Mouse (Mus musculus) kidney, postnatal 0 days (tissue): Measurements from ENCODE around the gene Col26a1. TPM values are rescaled to one million over a fixed set of nuclear protein-coding genes. Genes with fewer than 3 reads are reported as not detected.

Experiments
- ATAC-seq: fragments of 200-750 bp; cut with Nextera tagmentation; replicated peaks from 2 replicates; pipeline ENCODE4 v1.8.0; 2017; ENCODE audit warnings: low read depth, moderate number of reproducible peaks, moderate TSS enrichment, moderate library complexity; ENCODE audit not compliant: low FRiP score
- DNase-seq: peaks from one replicate; pipeline ENCODE4 v3.0.0-alpha.2; 2016; ENCODE audit warnings: low spot score
- H3K27ac ChIP-seq: fragments of 300-500 bp; sonication (generic); 2 replicates; pipeline ENCODE4 v1.5.1; 2014; ENCODE audit warnings: mild to moderate bottlenecking
- H3K27me3 ChIP-seq: fragments of 300-500 bp; sonication (generic); 2 replicates; pipeline ENCODE4 v1.6.1; 2014; ENCODE audit warnings: low read length, mixed read lengths; ENCODE audit not compliant: insufficient read depth
- H3K36me3 ChIP-seq: fragments of 300-500 bp; sonication (generic); 2 replicates; pipeline ENCODE4 v1.6.1; 2014; ENCODE audit warnings: low read length, mixed read lengths; ENCODE audit not compliant: insufficient read depth
- H3K4me1 ChIP-seq: fragments of 300-500 bp; sonication (generic); replicated peaks from 2 replicates; pipeline ENCODE4 v1.6.1; 2014; ENCODE audit warnings: antibody characterized with exemption, low read length, mixed read lengths; ENCODE audit not compliant: insufficient read depth
- H3K4me2 ChIP-seq: fragments of 300-500 bp; sonication (generic); 2 replicates; pipeline ENCODE4 v1.6.1; 2014; ENCODE audit warnings: mild to moderate bottlenecking, low read length, moderate library complexity, mixed read lengths
- H3K4me3 ChIP-seq: fragments of 300-500 bp; sonication (generic); replicated peaks from 2 replicates; pipeline ENCODE4 v1.5.1; 2014; ENCODE audit warnings: low read depth, low read length
- H3K9ac ChIP-seq: fragments of 300-500 bp; sonication (generic); 2 replicates; pipeline ENCODE4 v1.6.1; 2014; ENCODE audit warnings: low read depth, low read length
- H3K9me3 ChIP-seq: fragments of 300-500 bp; sonication (generic); replicated peaks from 2 replicates; pipeline ENCODE4 v1.6.1; 2016; ENCODE audit warnings: low read length, inconsistent platforms, mixed read lengths
- CTCF ChIP-seq: IDR thresholded peaks from 2 replicates; pipeline ENCODE4 v1.5.1; 2016; ENCODE audit warnings: antibody characterized with exemption, low read depth, mild to moderate bottlenecking, moderate library complexity
- WGBS: fragments of 180-500 bp; shearing (Covaris S2); extraction: QIAGEN DNeasy Blood & Tissue Kit; methylation state at CpG from one replicate; pipeline ENCODE4 v1.1.7; 2014; 5-methylcytosine and 5-hydroxymethylcytosine counted together
- polyA plus RNA-seq: library from polyadenylated mRNA; unstranded; fragments of >200 nt; fragmentation: Nextera tagmentation; extraction: Ambion mirVana; gene quantifications from 2 replicates; pipeline ENCODE4 v1.2.1, GENCODE M21; 2015

Col26a1 gene
- polyA plus RNA-seq, 1 experiment from 2014 or later: 47.1 TPM

- no peaks in the 10 kb centered on the region for H3K4me1 ChIP-seq
- ATAC-seq (no peak), DNase-seq (no peak)
- no peak overlapping the region for H3K9ac ChIP-seq
- H3K27me3 ChIP-seq: no peaks in the 10 kb centered on the region
- no peaks in the 10 kb centered on the region for H3K36me3 ChIP-seq
- no peak overlapping the region for H3K4me2 ChIP-seq
- 60% methylated on average over 7 of the region's 7 CpGs for WGBS
- H3K9me3 ChIP-seq: no peaks in the 10 kb centered on the region
- H3K27ac ChIP-seq: no peak overlapping the region
- no peak for TF ChIP-seq CTCF
- no peak overlapping the region for H3K4me3 ChIP-seq
These were observed 189.6 kb downstream of the Col26a1 start for GRCm38 (mm10) chr5:136693418-136693817.

GRCm38 (mm10) chr5:136692784-136693183 is 190.2 kb downstream of the Col26a1 start, which contains the start of gene Myl10:
Gene Myl10 (plus strand): TSS chr5:136693146.
- H3K4me1 ChIP-seq: no peaks in the 10 kb centered on the region
- TF ChIP-seq CTCF: no peak
- ATAC-seq: no peak
- H3K27me3 ChIP-seq: no peaks in the 10 kb centered on the region
- no peaks in the 10 kb centered on the region for H3K36me3 ChIP-seq
- H3K4me3 ChIP-seq: no peak within 1 kb of the TSS
- H3K9me3 ChIP-seq: no peaks in the 10 kb centered on the region
- no peak within 1 kb of the TSS for H3K9ac ChIP-seq
- no peak for DNase-seq
- no peak within 1 kb of the TSS for H3K4me2 ChIP-seq
- H3K27ac ChIP-seq: no peak within 1 kb of the TSS
- 90% methylated on average over 4 of the region's 4 CpGs for WGBS

Other genes starting within 250 kb of the Col26a1 start
- gene Myl10, start 190.1 kb downstream of the Col26a1 start, polyA plus RNA-seq: not detected in 2 replicates
- gene Ift22, start 24.9 kb upstream of the Col26a1 start, polyA plus RNA-seq: 74.4 and 75.8 TPM in 2 replicates
- gene Fis1, start 70.1 kb upstream of the Col26a1 start, polyA plus RNA-seq: 362 and 384 TPM in 2 replicates
- 11.9 and 12.6 TPM in 2 replicates for gene Cldn15, start 83.4 kb upstream of the Col26a1 start, polyA plus RNA-seq
- gene Plod3, start 103.8 kb upstream of the Col26a1 start, polyA plus RNA-seq: 30.6 and 32.0 TPM in 2 replicates
- gene Znhit1, start 104.8 kb upstream of the Col26a1 start, polyA plus RNA-seq: 86.5 and 91.1 TPM in 2 replicates
- gene Vgf, start 143.2 kb upstream of the Col26a1 start, polyA plus RNA-seq: 0.21 and 0.42 TPM in 2 replicates
- gene Ap1s1, start 162.9 kb upstream of the Col26a1 start, polyA plus RNA-seq: 160 and 172 TPM in 2 replicates
- gene Serpine1, start 189.1 kb upstream of the Col26a1 start, polyA plus RNA-seq: 0.05 and 0.13 TPM in 2 replicates
- gene Trim56, start 233.0 kb upstream of the Col26a1 start, polyA plus RNA-seq: 7.9 and 9.2 TPM in 2 replicates